ENCODE assay signal across 26 mouse cellular contexts in genomic region chr9:89954860-89955479, GRCm38 (mm10). TPM values are rescaled to one million over a fixed set of nuclear protein-coding genes. Genes with fewer than 3 reads are reported as not detected.
A peak's percentile ranks its signal among the peaks of the same experiment; 100 is the strongest.
DNase-seq lines count a peak whose midpoint lies in the region; ATAC-seq and TF ChIP-seq lines count a peak whose summit lies in the region.
"Had no signal": no experiment of that assay in that cellular context is flagged by ENCODE, and none has a peak within 500 bp of the region (broad histone marks: within the 10 kb centered on the region; RNA-seq: fewer than 3 reads in every experiment).

No protein-coding gene starts in this region.

- no peak overlapping the region for H3K27ac ChIP-seq in intestine, embryonic 14.5 days (ENCODE audit: low read depth)
- H3K27ac ChIP-seq in intestine, embryonic 16.5 days (ENCODE audit: low read length) = no peak overlapping the region
- H3K27ac ChIP-seq in lung, embryonic 16.5 days (ENCODE audit: low read length) = peak overlapping the region; percentile 28; the same call in 1 of the 2 replicates
- no peak overlapping the region for H3K27ac ChIP-seq in stomach, postnatal 0 days (replicated peaks)
- H3K27ac ChIP-seq: embryonic facial prominence, embryonic 12.5 days; forebrain, embryonic 12.5 days; gastrocnemius, adult 2 months; hindbrain, embryonic 12.5 days; kidney, postnatal 0 days; limb, embryonic 15.5 days; midbrain, embryonic 13.5 days; neural tube, embryonic 12.5 days had no signal

- TF ChIP-seq EP300 in stomach, postnatal 0 days (optimal IDR thresholded peaks at IDR 0.05) = no peak

- H3K36me3 ChIP-seq in intestine, embryonic 14.5 days (ENCODE audit: control insufficient read depth, insufficient read depth, low read length) = no peaks in the 10 kb centered on the region
- H3K36me3 ChIP-seq in intestine, embryonic 16.5 days (ENCODE audit: control insufficient read depth, insufficient read depth, low read length) = no peaks in the 10 kb centered on the region
- no peaks in the 10 kb centered on the region for H3K36me3 ChIP-seq in lung, embryonic 16.5 days (ENCODE audit: control insufficient read depth, insufficient read depth, low read length)
- no peaks in the 10 kb centered on the region for H3K36me3 ChIP-seq in stomach, postnatal 0 days (ENCODE audit: control insufficient read depth, insufficient read depth, low read length)
- H3K36me3 ChIP-seq: embryonic facial prominence, embryonic 12.5 days; forebrain, embryonic 12.5 days; heart, embryonic 12.5 days; hindbrain, embryonic 12.5 days; limb, embryonic 15.5 days; midbrain, embryonic 13.5 days; neural tube, embryonic 12.5 days had no signal

- no peaks in the 10 kb centered on the region for H3K4me1 ChIP-seq in intestine, embryonic 14.5 days (replicated peaks; ENCODE audit: control insufficient read depth, insufficient read depth, low read length)
- H3K4me1 ChIP-seq in intestine, embryonic 16.5 days (ENCODE audit: control insufficient read depth, insufficient read depth, low read length) = no peaks in the 10 kb centered on the region
- no peaks in the 10 kb centered on the region for H3K4me1 ChIP-seq in lung, embryonic 16.5 days (replicated peaks; ENCODE audit: control insufficient read depth, insufficient read depth, low read length)
- no peaks in the 10 kb centered on the region for H3K4me1 ChIP-seq in lung, adult 2 months (ENCODE audit: control insufficient read depth, insufficient read depth, low read length)
- H3K4me1 ChIP-seq in stomach, postnatal 0 days (replicated peaks; ENCODE audit: control insufficient read depth, insufficient read depth) = no peaks in the 10 kb centered on the region
- H3K4me1 ChIP-seq: embryonic facial prominence, embryonic 12.5 days; forebrain, embryonic 12.5 days; heart, embryonic 12.5 days; hindbrain, embryonic 12.5 days; limb, embryonic 15.5 days; midbrain, embryonic 13.5 days; neural tube, embryonic 12.5 days had no signal

- no peaks in the 10 kb centered on the region for H3K9me3 ChIP-seq in intestine, embryonic 14.5 days (ENCODE audit: control insufficient read depth, low read length)
- H3K9me3 ChIP-seq in intestine, embryonic 16.5 days (ENCODE audit: control insufficient read depth, low read length) = no peaks in the 10 kb centered on the region
- no peaks in the 10 kb centered on the region for H3K9me3 ChIP-seq in lung, embryonic 16.5 days (ENCODE audit: control insufficient read depth, low read length)
- H3K9me3 ChIP-seq in stomach, postnatal 0 days (ENCODE audit: control insufficient read depth, low read length) = no peaks in the 10 kb centered on the region
- H3K9me3 ChIP-seq: embryonic facial prominence, embryonic 12.5 days; forebrain, embryonic 12.5 days; heart, embryonic 12.5 days; hindbrain, embryonic 12.5 days; limb, embryonic 15.5 days; midbrain, embryonic 13.5 days; neural tube, embryonic 12.5 days had no signal

- H3K4me2 ChIP-seq in intestine, embryonic 14.5 days (ENCODE audit: low read length) = no peak overlapping the region
- no peak overlapping the region for H3K4me2 ChIP-seq in intestine, embryonic 16.5 days (ENCODE audit: low read depth, low read length)
- no peak overlapping the region for H3K4me2 ChIP-seq in lung, embryonic 16.5 days (ENCODE audit: low read depth, low read length)
- H3K4me2 ChIP-seq in stomach, postnatal 0 days (replicated peaks; ENCODE audit: low read depth) = no peak overlapping the region
- H3K4me2 ChIP-seq: embryonic facial prominence, embryonic 12.5 days; forebrain, embryonic 12.5 days; heart, embryonic 12.5 days; hindbrain, embryonic 12.5 days; limb, embryonic 15.5 days; midbrain, embryonic 13.5 days; neural tube, embryonic 12.5 days had no signal

- H3K27me3 ChIP-seq in intestine, embryonic 14.5 days (replicated peaks; ENCODE audit: control insufficient read depth, insufficient read depth, low read length) = no peaks in the 10 kb centered on the region
- H3K27me3 ChIP-seq in intestine, embryonic 16.5 days (replicated peaks; ENCODE audit: control insufficient read depth, insufficient read depth, low read length) = no peaks in the 10 kb centered on the region
- H3K27me3 ChIP-seq in lung, embryonic 16.5 days (ENCODE audit: control insufficient read depth, insufficient read depth, low read depth, low read length) = no peaks in the 10 kb centered on the region
- no peaks in the 10 kb centered on the region for H3K27me3 ChIP-seq in stomach, postnatal 0 days (ENCODE audit: control insufficient read depth, insufficient read depth, low read length)
- H3K27me3 ChIP-seq: embryonic facial prominence, embryonic 12.5 days; forebrain, embryonic 12.5 days; heart, embryonic 12.5 days; hindbrain, embryonic 12.5 days; limb, embryonic 15.5 days; midbrain, embryonic 13.5 days; neural tube, embryonic 12.5 days had no signal

- ATAC-seq in intestine, embryonic 14.5 days (replicated peaks; ENCODE audit: low FRiP score, low TSS enrichment, low read depth) = no peak
- ATAC-seq in intestine, embryonic 16.5 days = no peak
- peak; percentile 79 for ATAC-seq in lung, embryonic 16.5 days (ENCODE audit: low read depth)
- ATAC-seq in stomach, postnatal 0 days (ENCODE audit: low FRiP score, low TSS enrichment) = no peak

- peak; percentile 43 for DNase-seq in intestine, embryonic 14.5 days (ENCODE audit: low spot score)
- DNase-seq in lung, adult 2 months = no peak
- DNase-seq in thymus, postnatal 14 days = peak; percentile 1
- no peak for DNase-seq in thymus, postnatal 36 days
- peak; percentile 6 for DNase-seq in stomach, postnatal 0 days (ENCODE audit: low spot score)
- no peak for DNase-seq in right cerebral cortex, postnatal 36 days (ENCODE audit: low spot score in 2 of 2)
- DNase-seq: adrenal gland, adult 2 months; cerebellum, adult 18-20 months; cerebellum, postnatal 14 days; gastrocnemius, adult 2 months; heart, postnatal 10 days; kidney, adult 2 months; retina, postnatal 1 day; right cerebral cortex, postnatal 25 days; thymus, adult 2 months had no signal

- no peak overlapping the region for H3K4me3 ChIP-seq in intestine, embryonic 14.5 days (ENCODE audit: low read depth, low read length)
- H3K4me3 ChIP-seq in intestine, embryonic 16.5 days (ENCODE audit: low read length) = no peak overlapping the region
- H3K4me3 ChIP-seq in lung, embryonic 16.5 days (ENCODE audit: low read length) = no peak overlapping the region
- H3K4me3 ChIP-seq in lung, adult 2 months (replicated peaks; ENCODE audit: extremely low read depth, low read depth, low read length) = no peak overlapping the region
- no peak overlapping the region for H3K4me3 ChIP-seq in stomach, postnatal 0 days (ENCODE audit: low read depth, low read length)
- H3K4me3 ChIP-seq: embryonic facial prominence, embryonic 12.5 days; forebrain, embryonic 12.5 days; gastrocnemius, adult 2 months; heart, embryonic 12.5 days; hindbrain, embryonic 12.5 days; limb, embryonic 15.5 days; midbrain, embryonic 13.5 days; neural tube, embryonic 12.5 days had no signal

- WGBS in intestine, embryonic 14.5 days = 53% methylated on average over 8 of the region's 8 CpGs
- 50% methylated on average over 8 of the region's 8 CpGs for WGBS in intestine, embryonic 16.5 days
- 38% methylated on average over 8 of the region's 8 CpGs for WGBS in lung, embryonic 16.5 days
- WGBS in lung, adult 2 months = 48% methylated on average over 8 of the region's 8 CpGs
- WGBS in stomach, postnatal 0 days = 57% methylated on average over 8 of the region's 8 CpGs

- no peak overlapping the region for H3K9ac ChIP-seq in intestine, embryonic 14.5 days (ENCODE audit: low read length)
- no peak overlapping the region for H3K9ac ChIP-seq in intestine, embryonic 16.5 days (ENCODE audit: low read depth, low read length)
- H3K9ac ChIP-seq in lung, embryonic 16.5 days (ENCODE audit: low read length) = no peak overlapping the region
- no peak overlapping the region for H3K9ac ChIP-seq in stomach, postnatal 0 days (ENCODE audit: low read length)
- H3K9ac ChIP-seq: embryonic facial prominence, embryonic 12.5 days; forebrain, embryonic 12.5 days; heart, embryonic 12.5 days; hindbrain, embryonic 12.5 days; limb, embryonic 15.5 days; midbrain, embryonic 13.5 days; neural tube, embryonic 12.5 days had no signal

- no peak for TF ChIP-seq POLR2A in lung, adult 2 months (IDR thresholded peaks at IDR 0.05; ENCODE audit: borderline replicate concordance, extremely low read depth, low read depth, low read length)

- no peak for TF ChIP-seq CTCF in lung, adult 2 months (IDR thresholded peaks at IDR 0.05; ENCODE audit: insufficient read depth, low read length)
- no peak for TF ChIP-seq CTCF in stomach, postnatal 0 days (IDR thresholded peaks at IDR 0.05; ENCODE audit: low read depth)

RNA-seq across cellular contexts. Expression of gene Rasgrf1, which starts 45.3 kb away (rescaled TPM):
- 0.35 TPM in 1 of 2 replicates, not detected in the other for polyA plus RNA-seq in intestine, embryonic 14.5 days (2014; fragmentation: Nextera tagmentation; extraction: Ambion mirVana)
- polyA plus RNA-seq in intestine, embryonic 16.5 days (2015; fragmentation: Nextera tagmentation; extraction: Ambion mirVana) = 0.12 and 0.20 TPM in 2 replicates
- polyA plus RNA-seq in lung, embryonic 16.5 days (2015; fragmentation: Nextera tagmentation; extraction: Ambion mirVana) = 0.79 and 1.5 TPM in 2 replicates
- 0.71 and 0.90 TPM in 2 replicates for polyA plus RNA-seq in lung, adult 2 months (2012; rRNA removed)
- polyA plus RNA-seq in stomach, postnatal 0 days (2015; fragmentation: Nextera tagmentation; extraction: Ambion mirVana) = 0.13 and 0.22 TPM in 2 replicates
- polyA plus RNA-seq: C2C12 had no signal

Comparison
In these comparisons a context has a peak if more than half of its experiments do, and no peak if none do; other contexts are left out.
1. DNase-seq: peak in intestine, embryonic 14.5 days (single experiment), thymus, postnatal 14 days (single experiment) and stomach, postnatal 0 days (single experiment); none in lung, adult 2 months (single experiment), thymus, postnatal 36 days (0 of 2) and right cerebral cortex, postnatal 36 days (0 of 2).